Mouse (Mus musculus): ENCODE measurements around the gene Tmem54.

DNA sequence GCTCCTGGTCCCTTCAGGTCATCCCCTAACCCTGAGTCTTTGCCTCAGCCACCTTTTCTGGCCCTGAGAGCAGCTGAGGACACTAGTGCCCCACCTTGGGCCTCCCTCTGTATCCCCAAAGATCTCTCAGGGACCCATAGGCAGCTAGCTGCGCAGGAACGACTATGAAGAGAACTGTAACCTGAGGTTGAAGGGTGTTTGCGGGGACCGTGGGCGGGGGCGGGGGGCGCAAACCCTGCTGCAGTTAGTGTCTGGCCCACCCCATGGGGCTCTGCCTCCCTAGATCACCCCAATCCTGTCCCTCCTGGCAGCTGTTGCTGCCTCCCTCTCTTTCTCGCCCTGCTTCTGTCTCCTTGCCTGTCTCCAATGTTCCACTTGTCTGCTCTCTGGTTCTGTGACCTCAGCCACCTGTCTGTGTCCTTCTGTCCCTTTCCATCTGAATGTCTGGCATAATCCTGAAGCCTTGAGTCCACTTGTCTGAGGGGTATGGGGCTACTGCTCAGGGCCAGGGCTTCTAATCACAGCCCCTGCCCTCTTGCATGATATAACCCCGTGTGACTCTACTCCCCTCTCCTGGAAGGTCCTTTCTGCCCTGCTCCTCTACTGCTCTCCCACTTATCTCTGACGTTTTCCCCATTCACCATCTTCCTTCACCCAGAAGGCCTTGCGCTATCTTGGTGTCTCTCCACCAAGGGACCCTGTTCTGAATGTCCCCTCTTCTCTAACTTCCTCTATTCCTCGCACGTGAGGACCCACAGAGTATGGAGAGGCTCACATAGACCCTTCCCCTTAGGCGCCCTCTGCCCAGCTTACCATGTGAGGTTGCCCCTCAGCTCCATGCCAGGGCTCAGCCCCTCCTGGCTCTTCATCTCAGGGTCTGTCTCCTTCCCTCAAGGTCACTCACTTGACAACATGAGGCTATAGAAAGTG is 32.3 kb downstream of the Tmem54 start:
- TF ChIP-seq CTCF (IDR thresholded peaks at IDR 0.05; ENCODE audit: low read depth, low read length) (no peak), POLR2A (IDR thresholded peaks at IDR 0.05; ENCODE audit: extremely low read depth, insufficient read depth, low read length) (no peak)

All from liver, adult 2 months (tissue).